In genomic region chr8:53613577-53614287, GRCm38 (mm10) we compare ENCODE assay signal across 24 mouse cellular contexts. TPM values are rescaled to one million over a fixed set of nuclear protein-coding genes. Genes with fewer than 3 reads are reported as not detected.
DNase-seq lines count a peak whose midpoint lies in the region; ATAC-seq lines count a peak whose summit lies in the region.
"Had no signal": no experiment of that assay in that cellular context is flagged by ENCODE, and none has a peak within 500 bp of the region (broad histone marks: within the 10 kb centered on the region; RNA-seq: fewer than 3 reads in every experiment).

No protein-coding gene starts in this region.

- H3K4me2 ChIP-seq in liver, embryonic 11.5 days: no peak overlapping the region
- no peak overlapping the region for H3K4me2 ChIP-seq in liver, embryonic 12.5 days
- H3K4me2 ChIP-seq in intestine, embryonic 15.5 days (replicated peaks): 0 out of 2 replicates have a peak overlapping the region, but pooled peaks have one; percentile 11
- H3K4me2 ChIP-seq in liver, embryonic 15.5 days: 0 out of 2 replicates have a peak overlapping the region, but pooled peaks have one; percentile 9
- H3K4me2 ChIP-seq: embryonic facial prominence, embryonic 15.5 days; hindbrain, embryonic 14.5 days had no signal

- no peak overlapping the region for H3K9ac ChIP-seq in liver, embryonic 11.5 days (ENCODE audit: low read depth, low read length)
- no peak overlapping the region for H3K9ac ChIP-seq in liver, embryonic 12.5 days
- H3K9ac ChIP-seq in intestine, embryonic 15.5 days: no peak overlapping the region
- H3K9ac ChIP-seq in liver, embryonic 15.5 days: no peak overlapping the region
- H3K9ac ChIP-seq: embryonic facial prominence, embryonic 15.5 days; hindbrain, embryonic 14.5 days had no signal

- H3K27me3 ChIP-seq in liver, embryonic 11.5 days (replicated peaks; ENCODE audit: control insufficient read depth, insufficient read depth, low read length): no peaks in the 10 kb centered on the region
- no peaks in the 10 kb centered on the region for H3K27me3 ChIP-seq in liver, embryonic 12.5 days (replicated peaks)
- H3K27me3 ChIP-seq in intestine, embryonic 15.5 days (replicated peaks): no peaks in the 10 kb centered on the region
- no peaks in the 10 kb centered on the region for H3K27me3 ChIP-seq in liver, embryonic 15.5 days
- H3K27me3 ChIP-seq: CH12.LX; embryonic facial prominence, embryonic 15.5 days; Patski had no signal

- no peak overlapping the region for H3K27ac ChIP-seq in liver, embryonic 11.5 days (ENCODE audit: low read depth, low read length)
- no peak overlapping the region for H3K27ac ChIP-seq in liver, embryonic 12.5 days
- H3K27ac ChIP-seq in intestine, embryonic 15.5 days: peak overlapping the region; percentile 13; the same call in 1 of the 2 replicates
- H3K27ac ChIP-seq in liver, embryonic 15.5 days (replicated peaks): no peak overlapping the region
- H3K27ac ChIP-seq: embryonic facial prominence, embryonic 15.5 days; forebrain, embryonic 10.5 days; heart, embryonic 10.5 days; hindbrain, embryonic 14.5 days had no signal

- H3K4me3 ChIP-seq in liver, embryonic 11.5 days (ENCODE audit: low read depth, low read length): no peak overlapping the region
- H3K4me3 ChIP-seq in liver, embryonic 12.5 days: no peak overlapping the region
- H3K4me3 ChIP-seq in intestine, embryonic 15.5 days (replicated peaks): no peak overlapping the region
- H3K4me3 ChIP-seq in liver, embryonic 15.5 days (replicated peaks): no peak overlapping the region
- H3K4me3 ChIP-seq: embryonic facial prominence, embryonic 15.5 days; erythroblast, embryonic 14.5 days; forebrain, embryonic 10.5 days; heart, embryonic 10.5 days; hindbrain, embryonic 10.5 days had no signal

- no peaks in the 10 kb centered on the region for H3K4me1 ChIP-seq in liver, embryonic 11.5 days (replicated peaks; ENCODE audit: control insufficient read depth, insufficient read depth, low read length)
- 0 out of 2 replicates have a peak, but pooled peaks cover 3% of the 10 kb centered on the region for H3K4me1 ChIP-seq in liver, embryonic 12.5 days
- 0 out of 2 replicates have a peak, but pooled peaks cover 4% of the 10 kb centered on the region for H3K4me1 ChIP-seq in intestine, embryonic 15.5 days (replicated peaks)
- H3K4me1 ChIP-seq in liver, embryonic 15.5 days (replicated peaks): no peaks in the 10 kb centered on the region; the same call in 1 of the 2 replicates
- H3K4me1 ChIP-seq: embryonic facial prominence, embryonic 15.5 days; forebrain, embryonic 10.5 days; heart, embryonic 10.5 days had no signal

- no peaks in the 10 kb centered on the region; the same call in 1 of the 2 replicates for H3K36me3 ChIP-seq in liver, embryonic 11.5 days (ENCODE audit: control insufficient read depth, insufficient read depth, low read length)
- peaks cover 16% of the 10 kb centered on the region for H3K36me3 ChIP-seq in liver, embryonic 12.5 days
- no peaks in the 10 kb centered on the region for H3K36me3 ChIP-seq in intestine, embryonic 15.5 days
- peaks cover 19% of the 10 kb centered on the region for H3K36me3 ChIP-seq in liver, embryonic 15.5 days (replicated peaks)
- H3K36me3 ChIP-seq: embryonic facial prominence, embryonic 15.5 days; heart, embryonic 10.5 days had no signal

- no peak for DNase-seq in liver, embryonic 11.5 days (ENCODE audit: low spot score)
- no peak for DNase-seq in embryo, embryonic 10 days (ENCODE audit: low spot score)
- DNase-seq in embryo, embryonic 11 days: no peak
- DNase-seq: adrenal gland, adult 2 months; adrenal gland, postnatal 25 days; cerebellum, adult 18-20 months; cerebellum, adult 9-11 months; cerebellum, postnatal 36 days; gastrocnemius, postnatal 10 days; heart, adult 18-20 months had no signal

- peak; percentile 23 for ATAC-seq in liver, embryonic 11.5 days (replicated peaks; ENCODE audit: low FRiP score)
- ATAC-seq in liver, embryonic 12.5 days: no peak
- ATAC-seq in intestine, embryonic 15.5 days: peak; percentile 99
- ATAC-seq in liver, embryonic 15.5 days (ENCODE audit: insufficient read depth): no peak
- 0 out of 2 replicates have a peak, but pooled peaks have one; percentile 34 for ATAC-seq in megakaryocyte progenitor cell, adult 5-6 weeks (replicated peaks; ENCODE audit: poor library complexity)
- ATAC-seq: activated CD4-positive, CD25-positive, alpha-beta regulatory T cell, adult 4 months; forebrain, embryonic 16.5 days; Patski had no signal

- H3K9me3 ChIP-seq in liver, embryonic 11.5 days (ENCODE audit: control insufficient read depth, low read length): no peaks in the 10 kb centered on the region
- no peaks in the 10 kb centered on the region for H3K9me3 ChIP-seq in liver, embryonic 12.5 days (replicated peaks)
- H3K9me3 ChIP-seq in intestine, embryonic 15.5 days: no peaks in the 10 kb centered on the region
- H3K9me3 ChIP-seq in liver, embryonic 15.5 days (replicated peaks): no peaks in the 10 kb centered on the region
- H3K9me3 ChIP-seq: embryonic facial prominence, embryonic 15.5 days; forebrain, embryonic 10.5 days; heart, embryonic 10.5 days; hindbrain, embryonic 10.5 days had no signal

- 84% methylated on average over 7 of the region's 7 CpGs for WGBS in liver, embryonic 11.5 days
- WGBS in liver, embryonic 12.5 days (ENCODE audit: insufficient replicate concordance): 92% methylated on average over 7 of the region's 7 CpGs
- 71% methylated on average over 7 of the region's 7 CpGs for WGBS in intestine, embryonic 15.5 days
- WGBS in liver, embryonic 15.5 days (ENCODE audit: insufficient replicate concordance): 81% methylated on average over 7 of the region's 7 CpGs

RNA-seq across cellular contexts. Expression of gene Neil3, which starts 25.1 kb away (rescaled TPM):
- 22.1 and 24.6 TPM in 2 replicates for polyA plus RNA-seq in liver, embryonic 11.5 days (2014; fragmentation: Nextera tagmentation; extraction: Ambion mirVana)
- 30.8 and 34.8 TPM in 2 replicates for polyA plus RNA-seq in liver, embryonic 12.5 days (2016; fragmentation: Nextera tagmentation; extraction: Ambion mirVana)
- polyA plus RNA-seq in intestine, embryonic 15.5 days (2015; fragmentation: Nextera tagmentation; extraction: Ambion mirVana): 23.5 and 24.4 TPM in 2 replicates
- polyA plus RNA-seq in liver, embryonic 15.5 days (2015; fragmentation: Nextera tagmentation; extraction: Ambion mirVana): 33.5 TPM in 2 replicates
- 59.2 and 64.6 TPM in 2 replicates for total RNA-seq in megakaryocyte progenitor cell, adult 5-6 weeks (2015)
- 32.1 and 43.1 TPM in 2 replicates for total RNA-seq in megakaryocyte progenitor cell, adult 5-6 weeks (2017)

Comparison
In these comparisons a context has a peak if more than half of its experiments do, and no peak if none do; other contexts are left out.
1. ATAC-seq: peak in liver, embryonic 11.5 days (single experiment), intestine, embryonic 15.5 days (single experiment) and megakaryocyte progenitor cell, adult 5-6 weeks (single experiment); none in liver, embryonic 12.5 days (single experiment) and liver, embryonic 15.5 days (single experiment).
2. H3K4me2 ChIP-seq: peak in intestine, embryonic 15.5 days (single experiment) and liver, embryonic 15.5 days (single experiment); none in liver, embryonic 11.5 days (single experiment) and liver, embryonic 12.5 days (single experiment).